Mouse (Mus musculus): ENCODE data around the gene Med26.

The Med26 gene

GRCm38 (mm10) chr8:72547802-72548643 is at the start of gene Med26:
Gene Med26, minus strand, starts transcription at chr8:72548270.
- peak; percentile 100 for DNase-seq (ENCODE audit: low spot score)

GRCm38 (mm10) chr8:72590198-72590597 is 42.1 kb upstream of the Med26 start:
- DNase-seq (ENCODE audit: low spot score): peak; percentile 40

- no peak for DNase-seq (ENCODE audit: low spot score)
Observed at GRCm38 (mm10) chr8:72589286-72589685, 41.2 kb upstream of the Med26 start.

GRCm38 (mm10) chr8:72588865-72589264 is 40.8 kb upstream of the Med26 start:
- DNase-seq (ENCODE audit: low spot score): no peak

GRCm38 (mm10) chr8:72587806-72588205 is 39.7 kb upstream of the Med26 start:
- no peak for DNase-seq (ENCODE audit: low spot score)

GRCm38 (mm10) chr8:72584390-72584789 is 36.3 kb upstream of the Med26 start:
- no peak for DNase-seq (ENCODE audit: low spot score)

- no peak for DNase-seq (ENCODE audit: low spot score)
Observed at GRCm38 (mm10) chr8:72583056-72583771, 35.1 kb upstream of the Med26 start.

GRCm38 (mm10) chr8:72579374-72579773 is 31.3 kb upstream of the Med26 start:
- DNase-seq (ENCODE audit: low spot score): no peak

GRCm38 (mm10) chr8:72577941-72578340 is 29.9 kb upstream of the Med26 start:
- no peak for DNase-seq (ENCODE audit: low spot score)

GRCm38 (mm10) chr8:72577266-72577665 is 29.2 kb upstream of the Med26 start:
- DNase-seq (ENCODE audit: low spot score): no peak

- no peak for DNase-seq (ENCODE audit: low spot score)
Observed at GRCm38 (mm10) chr8:72575915-72576314, 27.8 kb upstream of the Med26 start.

GRCm38 (mm10) chr8:72573450-72573849 is 25.4 kb upstream of the Med26 start:
- DNase-seq (ENCODE audit: low spot score): no peak

GRCm38 (mm10) chr8:72572507-72572906 is 24.4 kb upstream of the Med26 start:
- DNase-seq (ENCODE audit: low spot score): no peak

GRCm38 (mm10) chr8:72571611-72572473 is 23.8 kb upstream of the Med26 start, which contains the start of gene Tmem38a:
Gene Tmem38a, plus strand, starts transcription at chr8:72572055.
- DNase-seq (ENCODE audit: low spot score): peak; percentile 76

GRCm38 (mm10) chr8:72570633-72571610 is 22.9 kb upstream of the Med26 start, which contains the start of gene Smim7:
Gene Smim7, minus strand, starts transcription at chr8:72571088.
- peak; percentile 99 for DNase-seq (ENCODE audit: low spot score)

GRCm38 (mm10) chr8:72565970-72566369 is 17.9 kb upstream of the Med26 start:
- DNase-seq (ENCODE audit: low spot score): no peak

- DNase-seq (ENCODE audit: low spot score): no peak
Observed at GRCm38 (mm10) chr8:72561111-72561689, 13.1 kb upstream of the Med26 start.

- DNase-seq (ENCODE audit: low spot score): no peak
Observed at GRCm38 (mm10) chr8:72555770-72556169, 7.7 kb upstream of the Med26 start.

GRCm38 (mm10) chr8:72549314-72549892 is 1.3 kb upstream of the Med26 start:
- peak; percentile 36 for DNase-seq (ENCODE audit: low spot score)

Measured in embryo, embryonic 10.5 days (tissue).